Mouse (Mus musculus) intestine, postnatal 0 days (tissue): ENCODE results near the gene Hist1h3e. TPM values are rescaled to one million over a fixed set of nuclear protein-coding genes. Genes with fewer than 3 reads are reported as not detected.
A peak's percentile ranks its signal among the peaks of the same experiment; 100 is the strongest.
"Not testable (repeated sequence)": the region's sequence is repeated elsewhere in the genome, so short reads cannot be mapped to it uniquely, and the experiment has no call there.

Experiments used
- ATAC-seq: fragments of 200-750 bp; cut with Nextera tagmentation; 2 replicates; pipeline ENCODE4 v1.8.0; 2017; ENCODE audit warnings: mild to moderate bottlenecking, moderate TSS enrichment, moderate library complexity
- H3K27ac ChIP-seq: fragments of 300-500 bp; sonication (generic); 2 replicates; pipeline ENCODE4 v1.5.1; 2014; ENCODE audit warnings: mild to moderate bottlenecking, low read depth, low read length, moderate library complexity
- H3K27me3 ChIP-seq: fragments of 300-500 bp; sonication (generic); replicated peaks from 2 replicates; pipeline ENCODE4 v1.6.1; 2014; ENCODE audit warnings: low read length, mixed read lengths; ENCODE audit not compliant: control insufficient read depth, insufficient read depth
- H3K36me3 ChIP-seq: fragments of 300-500 bp; sonication (generic); 2 replicates; pipeline ENCODE4 v1.6.1; 2014; ENCODE audit warnings: mild to moderate bottlenecking, moderate library complexity; ENCODE audit not compliant: control insufficient read depth, insufficient read depth
- H3K4me1 ChIP-seq: fragments of 300-500 bp; sonication (generic); replicated peaks from 2 replicates; pipeline ENCODE4 v1.6.1; 2014; ENCODE audit warnings: antibody characterized with exemption, low read length, mixed read lengths; ENCODE audit not compliant: control insufficient read depth, insufficient read depth
- H3K4me2 ChIP-seq: fragments of 300-500 bp; sonication (generic); replicated peaks from 2 replicates; pipeline ENCODE4 v1.6.1; 2014; ENCODE audit warnings: low read depth, mild to moderate bottlenecking, moderate library complexity
- H3K4me3 ChIP-seq: fragments of 300-500 bp; sonication (generic); 2 replicates; pipeline ENCODE4 v1.5.1; 2014; ENCODE audit warnings: low read depth, low read length
- H3K9ac ChIP-seq: fragments of 300-500 bp; sonication (generic); 2 replicates; pipeline ENCODE4 v1.6.1; 2014; ENCODE audit warnings: mild to moderate bottlenecking, low read depth, low read length
- H3K9me3 ChIP-seq: fragments of 300-500 bp; sonication (generic); 2 replicates; pipeline ENCODE4 v1.6.1; 2016; ENCODE audit warnings: mixed run types; ENCODE audit not compliant: control insufficient read depth
- CTCF ChIP-seq: sonication (generic); IDR thresholded peaks from 2 replicates; pipeline ENCODE4 v1.5.1; 2016; ENCODE audit warnings: low read depth, mild to moderate bottlenecking, control low read depth, antibody characterized with exemption, moderate library complexity
- WGBS: fragments of 180-500 bp; shearing (Covaris S2); extraction: QIAGEN DNeasy Blood & Tissue Kit; methylation state at CpG from one replicate; pipeline ENCODE4 v1.1.7; 2014; 5-methylcytosine and 5-hydroxymethylcytosine counted together
- polyA plus RNA-seq: library from polyadenylated mRNA; unstranded; fragments of >200 nt; fragmentation: Nextera tagmentation; extraction: Ambion mirVana; gene quantifications from 2 replicates; pipeline ENCODE4 v1.2.1, GENCODE M21; 2015

The Hist1h3e gene
- polyA plus RNA-seq, 1 experiment from 2014 or later = 2.2 TPM

DNA sequence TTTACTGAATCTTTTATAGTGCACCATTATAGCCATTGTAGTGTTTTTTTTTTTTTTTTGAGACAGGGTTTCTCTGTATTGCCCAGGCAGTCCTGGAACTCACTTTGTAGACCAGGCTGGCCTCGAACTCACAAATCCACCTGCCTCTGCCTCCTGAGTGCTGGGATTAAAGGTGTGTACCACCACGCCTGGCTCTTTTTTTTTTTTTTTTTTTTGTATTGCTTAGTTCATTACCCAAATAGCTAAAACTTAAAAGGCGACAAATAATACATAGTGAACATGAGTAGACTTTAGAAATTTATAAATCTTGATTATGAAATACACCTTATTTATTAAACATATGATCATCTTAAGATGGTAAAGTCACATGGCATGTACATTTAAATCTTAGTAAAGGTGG, 20.7 kb downstream of the Hist1h3e start:
- no peak overlapping the region for H3K4me2 ChIP-seq
- H3K9ac ChIP-seq = no peak overlapping the region
- no peak overlapping the region for H3K27ac ChIP-seq
- no peaks in the 10 kb centered on the region; the same call in none of the 2 replicates for H3K4me1 ChIP-seq
- H3K4me3 ChIP-seq = no peak overlapping the region
- no peak for ATAC-seq
- H3K9me3 ChIP-seq = no peaks in the 10 kb centered on the region
- no peaks in the 10 kb centered on the region for H3K36me3 ChIP-seq
- WGBS = 81% methylated on average over 3 of the region's 3 CpGs
- no peak for TF ChIP-seq CTCF
- H3K27me3 ChIP-seq = no peaks in the 10 kb centered on the region

DNA sequence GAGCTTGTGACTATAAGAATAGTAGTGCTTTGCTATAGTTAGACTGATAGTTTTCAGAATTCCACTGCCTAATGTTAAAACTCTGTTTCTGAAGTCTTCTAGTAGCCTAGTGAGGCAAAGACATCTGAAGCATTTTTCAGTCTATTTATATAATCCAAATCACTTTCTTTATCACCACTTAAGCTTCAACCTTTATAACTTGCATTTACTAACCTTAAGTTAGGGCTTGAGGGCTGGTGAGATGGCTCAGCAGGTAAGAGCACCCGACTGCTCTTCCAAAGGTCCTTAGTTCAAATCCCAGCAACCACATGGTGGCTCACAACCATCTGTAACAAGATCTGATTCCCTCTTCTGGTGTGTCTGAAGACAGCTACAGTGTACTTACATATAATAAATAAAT, 22.3 kb downstream of the Hist1h3e start:
- not testable (repeated sequence) for H3K4me3 ChIP-seq

DNA sequence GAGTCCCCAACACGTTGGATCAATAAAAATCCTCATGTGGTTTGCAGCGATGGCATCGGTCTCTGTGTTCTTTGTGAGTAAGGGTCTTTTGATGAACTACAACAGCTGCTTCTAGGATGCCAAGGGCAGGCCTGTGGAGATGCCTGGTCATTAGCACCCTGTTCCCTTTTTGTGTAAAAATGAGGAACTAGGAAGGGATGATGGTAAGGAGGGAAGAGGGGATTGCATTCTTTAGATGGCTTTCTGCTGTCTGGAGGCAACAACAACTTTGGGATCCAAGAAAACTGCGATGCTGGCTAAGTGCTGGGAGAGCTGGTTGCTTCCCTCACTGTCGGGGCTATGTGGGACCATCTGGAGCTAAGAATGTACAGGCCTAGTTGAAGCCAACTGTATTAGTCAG, 23.9 kb downstream of the Hist1h3e start:
- Histone ChIP-seq H3K36me3 (no peaks in the 10 kb centered on the region), H3K9ac (no peak overlapping the region), H3K4me3 (no peak overlapping the region), H3K27me3 (no peaks in the 10 kb centered on the region), H3K4me1 (peaks cover 3% of the 10 kb centered on the region), H3K4me2 (no peak overlapping the region), H3K27ac (no peak overlapping the region), H3K9me3 (no peaks in the 10 kb centered on the region)
- 67% methylated on average over 5 of the region's 5 CpGs for WGBS
- TF ChIP-seq CTCF = no peak
- ATAC-seq = no peak

More for the DNA sequence above, 22.3 kb downstream of the Hist1h3e start:
- H3K27ac ChIP-seq, H3K9me3 ChIP-seq, H3K27me3 ChIP-seq, H3K4me1 ChIP-seq, ATAC-seq, H3K36me3 ChIP-seq, H3K9ac ChIP-seq, H3K4me2 ChIP-seq: not testable (repeated sequence)
- 76% methylated on average over 1 of the region's 1 CpGs for WGBS

DNA sequence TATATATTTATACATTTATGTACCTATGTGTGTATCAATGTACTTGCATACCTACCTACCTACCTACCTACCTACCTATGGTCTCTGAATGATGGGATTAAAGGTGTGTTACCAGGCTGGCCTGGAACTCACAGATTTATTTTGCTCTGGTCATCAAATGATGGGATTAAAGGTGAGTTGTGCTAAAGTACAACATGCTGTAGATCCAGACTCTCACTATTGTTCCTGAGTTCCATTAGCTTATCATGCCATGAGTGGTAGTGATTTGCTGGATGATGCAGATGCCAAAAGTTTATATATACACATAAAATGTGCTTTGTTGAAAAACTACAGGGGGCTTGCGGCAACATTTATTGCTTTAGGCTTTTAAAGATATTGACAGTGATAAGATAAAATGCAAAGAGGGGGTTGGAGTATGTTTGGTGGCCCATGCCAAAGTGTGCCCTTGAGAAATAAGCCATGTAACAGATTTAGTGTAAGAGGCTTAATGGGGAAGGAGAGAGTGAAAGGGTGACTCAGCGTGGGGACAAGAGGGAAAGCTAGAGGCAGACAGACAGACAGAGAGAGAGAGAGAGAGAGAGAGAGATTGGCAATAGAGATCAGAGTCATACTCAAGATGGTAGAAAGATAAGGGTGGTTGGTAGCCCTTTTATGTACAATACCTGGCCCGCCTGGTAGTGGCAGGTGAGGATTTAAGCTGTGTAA, 25.0 kb downstream of the Hist1h3e start:
- Histone ChIP-seq H3K4me1 (peaks cover 3% of the 10 kb centered on the region; the same call in 1 of the 2 replicates), H3K4me3 (no peak overlapping the region), H3K9me3 (no peaks in the 10 kb centered on the region), H3K27ac (no peak overlapping the region), H3K4me2 (peak overlapping the region; percentile 82; the same call in 1 of the 2 replicates), H3K9ac (no peak overlapping the region), H3K27me3 (no peaks in the 10 kb centered on the region), H3K36me3 (no peaks in the 10 kb centered on the region)
- no peak for ATAC-seq
- no peak for TF ChIP-seq CTCF
- WGBS = 65% methylated on average over 3 of the region's 3 CpGs

DNA sequence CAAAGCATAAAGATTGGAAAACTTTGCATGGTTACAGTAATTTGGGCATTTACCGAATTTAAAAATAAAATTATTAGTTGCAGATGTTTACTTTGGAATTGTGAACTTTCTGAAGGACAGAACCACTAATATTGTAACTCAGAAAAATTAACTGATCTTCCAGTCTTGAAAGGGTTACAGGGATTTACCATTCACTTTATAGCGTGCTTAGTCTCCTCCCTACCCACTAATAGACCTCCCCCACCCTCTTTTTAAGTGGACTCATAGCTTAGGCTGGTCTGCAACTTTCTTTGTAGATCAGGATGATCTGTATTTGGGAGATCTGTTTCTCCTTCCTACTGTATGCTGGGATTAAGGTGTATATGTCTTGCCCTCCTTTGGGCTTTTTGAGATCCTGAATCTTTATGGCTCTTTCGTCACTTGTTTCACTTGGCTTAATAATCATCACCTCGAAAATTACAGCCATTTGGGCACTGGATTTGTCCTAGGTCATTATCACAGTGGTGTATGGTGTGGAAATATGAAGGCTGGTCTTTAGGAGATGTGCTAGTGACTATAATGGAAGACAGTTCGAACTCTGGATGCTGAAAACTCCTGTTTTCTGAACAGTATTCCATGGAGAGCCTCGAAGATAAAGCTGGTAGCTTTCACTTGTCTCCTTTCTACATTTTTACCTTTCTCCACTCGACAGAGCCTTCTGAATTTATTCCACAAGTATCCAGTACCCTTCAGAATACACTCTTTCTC, 25.9 kb downstream of the Hist1h3e start:
- H3K4me2 ChIP-seq = peak overlapping the region; percentile 82
- no peak for TF ChIP-seq CTCF
- no peaks in the 10 kb centered on the region for H3K27me3 ChIP-seq
- no peak overlapping the region for H3K27ac ChIP-seq
- WGBS = 12% methylated on average over 7 of the region's 7 CpGs
- H3K36me3 ChIP-seq = no peaks in the 10 kb centered on the region
- peak overlapping the region; percentile 45 for H3K4me3 ChIP-seq
- H3K9ac ChIP-seq = 0 out of 2 replicates have a peak overlapping the region, but pooled peaks have one; percentile 22
- H3K9me3 ChIP-seq = no peaks in the 10 kb centered on the region
- no peak for ATAC-seq
- H3K4me1 ChIP-seq = peaks cover 3% of the 10 kb centered on the region; the same call in 1 of the 2 replicates

DNA sequence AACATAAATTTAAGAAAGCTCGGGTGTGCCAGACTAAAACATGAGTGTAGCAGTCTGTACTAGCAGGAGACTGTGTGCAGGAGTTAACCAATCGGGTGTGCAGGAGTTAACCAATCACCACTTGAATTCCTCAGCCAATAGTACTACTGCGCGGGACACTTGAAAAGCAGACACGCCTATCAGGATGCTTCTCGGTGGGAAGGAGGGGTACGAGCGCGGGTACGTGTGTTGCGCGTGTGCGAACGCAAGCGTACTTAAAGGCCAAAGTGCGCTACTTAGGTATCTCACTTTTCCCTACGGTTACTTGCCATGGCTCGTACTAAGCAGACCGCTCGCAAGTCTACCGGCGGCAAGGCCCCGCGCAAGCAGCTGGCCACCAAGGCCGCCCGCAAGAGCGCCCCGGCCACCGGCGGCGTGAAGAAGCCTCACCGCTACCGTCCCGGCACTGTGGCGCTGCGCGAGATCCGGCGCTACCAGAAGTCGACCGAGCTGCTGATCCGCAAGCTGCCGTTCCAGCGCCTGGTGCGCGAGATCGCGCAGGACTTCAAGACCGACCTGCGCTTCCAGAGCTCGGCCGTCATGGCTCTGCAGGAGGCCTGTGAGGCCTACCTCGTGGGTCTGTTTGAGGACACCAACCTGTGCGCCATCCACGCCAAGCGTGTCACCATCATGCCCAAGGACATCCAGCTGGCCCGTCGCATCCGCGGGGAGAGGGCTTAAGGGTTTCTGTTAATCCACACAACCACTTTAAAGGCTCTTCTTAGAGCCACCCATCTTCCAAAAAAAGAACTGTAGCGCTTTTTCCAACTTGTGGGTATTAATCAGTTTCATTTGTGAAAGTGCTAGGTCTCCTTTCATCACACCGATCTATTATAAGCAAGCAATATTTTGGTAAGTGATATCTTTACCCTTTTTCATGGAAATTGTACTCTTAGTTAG, 26.8 kb downstream of the Hist1h3e start, which contains the start of gene Hist1h3g:
Gene Hist1h3g (plus strand): TSS at position 286 of the 939 bp plus-strand sequence.
- ATAC-seq = peak; percentile 85
- under 1% methylated on average over 36 of the region's 62 CpGs for WGBS
- H3K4me3 ChIP-seq = peak within 1 kb of the TSS; percentile 45

More for the DNA sequence above, 26.8 kb downstream of the Hist1h3e start, which contains the start of gene Hist1h3g:
- H3K27me3 ChIP-seq, H3K9me3 ChIP-seq, H3K4me1 ChIP-seq, H3K36me3 ChIP-seq: not testable (repeated sequence)
- Histone ChIP-seq H3K4me2 (peak within 1 kb of the TSS; percentile 82), H3K9ac (peak within 1 kb of the TSS; percentile 43), H3K27ac (peak within 1 kb of the TSS; percentile 51)
